Mouse (Mus musculus): ENCODE results near the gene 3110021N24Rik.

DNA sequence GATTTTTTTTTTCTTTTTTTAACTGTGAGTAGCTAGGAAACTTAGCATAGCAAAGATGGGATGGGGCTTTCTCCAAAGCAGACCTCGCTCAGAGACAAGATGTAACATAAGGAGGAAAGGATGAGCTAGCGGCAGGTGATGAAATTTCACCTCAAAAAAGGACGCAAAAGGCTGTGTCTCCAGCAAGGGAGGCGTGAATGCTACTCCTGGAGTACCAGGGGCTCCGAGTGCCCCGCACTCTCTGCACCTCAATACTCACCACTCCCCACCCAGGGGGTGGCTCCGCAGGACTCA is 60.3 kb downstream of the 3110021N24Rik start:
- TF ChIP-seq CTCF (IDR thresholded peaks at IDR 0.05; ENCODE audit: low read depth), result no peak
- no peak for TF ChIP-seq EP300 (IDR thresholded peaks at IDR 0.05; ENCODE audit: low read depth)

All from liver, embryonic 14.5 days (tissue).